In the genomic region with DNA sequence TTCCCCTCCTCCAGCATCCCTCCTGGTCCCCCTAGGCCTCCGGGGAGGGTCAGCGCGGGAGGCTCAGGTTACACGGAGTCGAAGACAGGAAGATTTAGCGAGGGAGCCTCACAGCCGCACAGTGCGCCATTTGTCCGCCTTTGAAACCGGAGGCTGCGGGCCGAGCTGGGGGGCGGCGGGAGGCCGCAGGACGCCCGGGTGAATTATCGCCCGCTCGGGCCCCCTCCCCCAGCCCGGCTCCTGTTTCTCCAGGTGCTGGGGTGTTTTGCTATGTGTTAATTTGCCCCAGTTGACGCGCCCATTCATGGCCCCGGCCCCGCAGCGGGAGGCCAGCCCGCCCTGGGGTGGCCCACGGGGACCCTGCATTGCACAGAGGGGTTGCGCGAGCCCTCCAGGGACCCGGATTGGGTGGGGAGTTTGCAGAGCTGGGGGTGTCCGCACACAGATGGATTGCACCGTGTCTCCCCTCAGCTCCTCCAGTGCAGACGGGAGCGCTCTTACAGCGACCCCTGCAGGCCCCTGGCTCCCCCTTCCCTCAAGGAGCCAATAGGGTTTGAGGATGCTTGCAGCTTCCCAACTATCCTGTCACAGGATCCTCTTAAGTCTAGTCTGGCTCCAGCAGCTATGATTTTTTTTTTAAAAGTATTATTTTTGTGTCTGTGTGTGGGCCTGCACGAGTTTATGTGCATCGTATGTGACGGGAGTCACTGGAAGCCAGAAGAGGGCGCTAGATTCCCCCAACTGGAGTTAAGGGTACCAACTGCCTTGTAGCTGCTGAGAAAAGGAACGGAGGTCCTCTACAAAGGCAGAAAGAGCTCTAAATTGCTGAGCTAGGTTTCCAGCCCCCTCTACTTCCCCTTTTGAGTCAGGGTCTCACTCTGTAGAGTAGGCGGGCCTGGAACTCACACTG, we compare ENCODE assay signal across 9 mouse cellular contexts. TPM values are rescaled to one million over a fixed set of nuclear protein-coding genes. Genes with fewer than 3 reads are reported as not detected.
DNase-seq lines count a peak whose midpoint lies in the region; ATAC-seq lines count a peak whose summit lies in the region.
"Had no signal": no experiment of that assay in that cellular context is flagged by ENCODE, and none has a peak within 500 bp of the region (broad histone marks: within the 10 kb centered on the region; RNA-seq: fewer than 3 reads in every experiment).

No protein-coding gene starts in this region.

- H3K9ac ChIP-seq in intestine, embryonic 14.5 days (ENCODE audit: low read length), result peak overlapping the region; percentile 38

- H3K4me1 ChIP-seq in intestine, embryonic 14.5 days (replicated peaks; ENCODE audit: control insufficient read depth, insufficient read depth, low read length), result peaks cover 44% of the 10 kb centered on the region

- H3K36me3 ChIP-seq in intestine, embryonic 14.5 days (ENCODE audit: control insufficient read depth, insufficient read depth, low read length), result no peaks in the 10 kb centered on the region

- peak; percentile 59 for DNase-seq in adrenal gland, postnatal 14 days
- DNase-seq in adrenal gland, adult 18-20 months (ENCODE audit: low spot score in 2 of 2), result no peak
- DNase-seq in urinary bladder, postnatal 14 days (ENCODE audit: low spot score), result peak; percentile 53
- no peak for DNase-seq in urinary bladder, postnatal 10 days (ENCODE audit: low spot score)
- DNase-seq in intestine, embryonic 14.5 days (ENCODE audit: low spot score), result peak; percentile 82
- peak; percentile 52 to 54 for DNase-seq in lung, postnatal 4 days
- DNase-seq in thymus, postnatal 10 days (ENCODE audit: low spot score in 2 of 2), result peak; percentile 22 to 43

- no peaks in the 10 kb centered on the region for H3K27me3 ChIP-seq in intestine, embryonic 14.5 days (replicated peaks; ENCODE audit: control insufficient read depth, insufficient read depth, low read length)

- peak overlapping the region; percentile 23 for H3K4me3 ChIP-seq in intestine, embryonic 14.5 days (ENCODE audit: low read depth, low read length)

- WGBS in intestine, embryonic 14.5 days, result 7% methylated on average over 42 of the region's 42 CpGs

- peak overlapping the region; percentile 80 for H3K4me2 ChIP-seq in intestine, embryonic 14.5 days (ENCODE audit: low read length)

- H3K9me3 ChIP-seq in intestine, embryonic 14.5 days (ENCODE audit: control insufficient read depth, low read length), result no peaks in the 10 kb centered on the region; the same call in 1 of the 2 replicates

- peak overlapping the region; percentile 57 for H3K27ac ChIP-seq in intestine, embryonic 14.5 days (ENCODE audit: low read depth)

- peak; percentile 74 for ATAC-seq in intestine, embryonic 14.5 days (replicated peaks; ENCODE audit: low FRiP score, low TSS enrichment, low read depth)
- no peak for ATAC-seq in frontal cortex, adult (ENCODE audit: low TSS enrichment)

RNA-seq across cellular contexts. Expression of gene 1700122O11Rik, which starts 6.3 kb away (rescaled TPM):
- total RNA-seq in adrenal gland, postnatal 14 days (2021), result not detected in 2 replicates
- not detected for total RNA-seq in adrenal gland, adult 18-20 months (2021)
- polyA plus RNA-seq in intestine, embryonic 14.5 days (2014; fragmentation: Nextera tagmentation; extraction: Ambion mirVana), result not detected in 2 replicates
- polyA plus RNA-seq: small intestine, adult 2 months had no signal

RNA-seq across cellular contexts. Expression of gene 1700067P10Rik, which starts 57.3 kb away (rescaled TPM):
- total RNA-seq in adrenal gland, postnatal 14 days (2021), result not detected in 2 replicates
- total RNA-seq in adrenal gland, adult 18-20 months (2021), result not detected
- polyA plus RNA-seq in intestine, embryonic 14.5 days (2014; fragmentation: Nextera tagmentation; extraction: Ambion mirVana), result not detected in 2 replicates
- polyA plus RNA-seq: small intestine, adult 2 months had no signal

Comparison
In these comparisons a context has a peak if more than half of its experiments do, and no peak if none do; other contexts are left out.
1. DNase-seq: peak in adrenal gland, postnatal 14 days (single experiment), urinary bladder, postnatal 14 days (single experiment), intestine, embryonic 14.5 days (single experiment), lung, postnatal 4 days (2 of 2) and thymus, postnatal 10 days (2 of 2); none in adrenal gland, adult 18-20 months (0 of 2) and urinary bladder, postnatal 10 days (single experiment).